Mouse (Mus musculus): ENCODE data around the gene Wfdc17. TPM values are rescaled to one million over a fixed set of nuclear protein-coding genes. Genes with fewer than 3 reads are reported as not detected.

Wfdc17 gene
- polyA plus RNA-seq (2014; fragmentation: Nextera tagmentation; extraction: Ambion mirVana), result 0.67 TPM in 1 of 2 replicates, not detected in the other

GRCm38 (mm10) chr11:83703705-83704104, at the start of gene Wfdc17:
Gene Wfdc17, plus strand, starts transcription at chr11:83703991.
- Histone ChIP-seq H3K4me3 (ENCODE audit: low read depth, low read length) (no peak within 1 kb of the TSS), H3K9me3 (ENCODE audit: control insufficient read depth, low read length) (no peaks in the 10 kb centered on the region), H3K4me2 (ENCODE audit: low read depth, severe bottlenecking) (no peak within 1 kb of the TSS), H3K4me1 (ENCODE audit: control insufficient read depth, insufficient read depth, low read length) (no peaks in the 10 kb centered on the region), H3K27me3 (ENCODE audit: control insufficient read depth, insufficient read depth, low read length) (no peaks in the 10 kb centered on the region), H3K27ac (replicated peaks; ENCODE audit: low read depth, low read length) (no peak within 1 kb of the TSS), H3K9ac (ENCODE audit: low read length) (no peak within 1 kb of the TSS), H3K36me3 (ENCODE audit: control insufficient read depth, insufficient read depth, low read length) (no peaks in the 10 kb centered on the region)
- DNase-seq (ENCODE audit: low spot score) (no peak), ATAC-seq (ENCODE audit: insufficient number of reproducible peaks, low FRiP score, low TSS enrichment, low read depth) (no peak)
- WGBS, result 25% methylated on average over 1 of the region's 1 CpGs

- ATAC-seq (ENCODE audit: insufficient number of reproducible peaks, low FRiP score, low TSS enrichment, low read depth) (no peak), DNase-seq (ENCODE audit: low spot score) (no peak)
- H3K27ac ChIP-seq (replicated peaks; ENCODE audit: low read depth, low read length), result no peak overlapping the region
- H3K27me3 ChIP-seq (ENCODE audit: control insufficient read depth, insufficient read depth, low read length), result no peaks in the 10 kb centered on the region
- no peak overlapping the region for H3K4me2 ChIP-seq (ENCODE audit: low read depth, severe bottlenecking)
- H3K9ac ChIP-seq (ENCODE audit: low read length), result no peak overlapping the region
- no peaks in the 10 kb centered on the region for H3K36me3 ChIP-seq (ENCODE audit: control insufficient read depth, insufficient read depth, low read length)
- no peak overlapping the region for H3K4me3 ChIP-seq (ENCODE audit: low read depth, low read length)
- H3K4me1 ChIP-seq (ENCODE audit: control insufficient read depth, insufficient read depth, low read length), result no peaks in the 10 kb centered on the region
- 90% methylated on average over 8 of the region's 8 CpGs for WGBS
- H3K9me3 ChIP-seq (ENCODE audit: control insufficient read depth, low read length), result no peaks in the 10 kb centered on the region
Observed at GRCm38 (mm10) chr11:83654606-83655005, 49.2 kb upstream of the Wfdc17 start.

DNA sequence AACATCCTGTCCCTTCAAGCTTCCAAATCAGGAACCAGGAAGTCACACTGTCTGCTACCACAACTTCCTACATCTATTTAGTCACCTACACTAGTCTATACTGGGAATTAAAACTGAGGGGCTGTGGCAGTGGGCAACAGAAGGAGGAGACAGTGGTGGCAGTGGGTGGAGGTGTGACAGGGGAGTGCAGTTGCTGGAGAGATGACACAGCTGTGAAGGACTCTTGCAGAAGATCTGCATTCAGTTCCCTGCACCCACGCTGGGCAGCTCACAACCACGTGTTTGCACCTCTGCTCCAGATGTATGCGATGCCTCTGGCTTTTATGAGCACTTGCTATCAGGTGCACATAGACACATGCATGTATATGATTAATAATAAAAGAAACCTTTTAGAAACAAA, 46.3 kb upstream of the Wfdc17 start:
- DNase-seq (ENCODE audit: low spot score), result no peak
- 88% methylated on average over 3 of the region's 3 CpGs for WGBS
- no peak overlapping the region for H3K27ac ChIP-seq (replicated peaks; ENCODE audit: low read depth, low read length)
- no peaks in the 10 kb centered on the region for H3K9me3 ChIP-seq (ENCODE audit: control insufficient read depth, low read length)
- no peak overlapping the region for H3K4me3 ChIP-seq (ENCODE audit: low read depth, low read length)
- no peak overlapping the region for H3K4me2 ChIP-seq (ENCODE audit: low read depth, severe bottlenecking)
- ATAC-seq (ENCODE audit: insufficient number of reproducible peaks, low FRiP score, low TSS enrichment, low read depth), result no peak
- H3K9ac ChIP-seq (ENCODE audit: low read length), result no peak overlapping the region
- H3K36me3 ChIP-seq (ENCODE audit: control insufficient read depth, insufficient read depth, low read length), result no peaks in the 10 kb centered on the region
- no peaks in the 10 kb centered on the region for H3K27me3 ChIP-seq (ENCODE audit: control insufficient read depth, insufficient read depth, low read length)
- H3K4me1 ChIP-seq (ENCODE audit: control insufficient read depth, insufficient read depth, low read length), result no peaks in the 10 kb centered on the region

DNA sequence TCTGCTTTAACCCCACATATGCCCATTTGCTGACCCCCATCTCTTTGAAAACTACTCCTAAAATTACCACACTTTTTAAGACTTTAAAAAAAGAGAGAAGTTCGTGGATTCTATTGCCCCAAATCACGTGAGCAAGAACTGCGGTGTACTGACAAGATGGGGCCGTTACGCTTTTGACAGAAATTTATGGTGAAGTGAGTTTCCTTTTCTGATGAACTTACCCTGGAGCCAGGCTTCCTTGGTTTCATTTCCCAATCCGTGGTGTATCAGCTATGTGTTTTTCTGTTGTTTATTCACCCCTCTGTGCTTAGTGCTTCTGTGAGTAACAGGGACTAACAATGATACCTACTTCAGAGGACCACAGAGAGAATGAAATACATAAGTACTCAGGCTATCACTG, 45.0 kb upstream of the Wfdc17 start:
- no peak for ATAC-seq (ENCODE audit: insufficient number of reproducible peaks, low FRiP score, low TSS enrichment, low read depth)

GRCm38 (mm10) chr11:83662204-83662603, 41.6 kb upstream of the Wfdc17 start, which contains the start of gene Ccl4:
Gene Ccl4, plus strand, starts transcription at chr11:83662584.
- 81% methylated on average over 6 of the region's 6 CpGs for WGBS
- no peak within 1 kb of the TSS for H3K27ac ChIP-seq (replicated peaks; ENCODE audit: low read depth, low read length)
- no peaks in the 10 kb centered on the region for H3K4me1 ChIP-seq (ENCODE audit: control insufficient read depth, insufficient read depth, low read length)
- no peaks in the 10 kb centered on the region for H3K27me3 ChIP-seq (ENCODE audit: control insufficient read depth, insufficient read depth, low read length)
- H3K9me3 ChIP-seq (ENCODE audit: control insufficient read depth, low read length), result no peaks in the 10 kb centered on the region
- H3K4me3 ChIP-seq (ENCODE audit: low read depth, low read length), result no peak within 1 kb of the TSS
- ATAC-seq (ENCODE audit: insufficient number of reproducible peaks, low FRiP score, low TSS enrichment, low read depth) (no peak), DNase-seq (ENCODE audit: low spot score) (no peak)
- no peak within 1 kb of the TSS for H3K4me2 ChIP-seq (ENCODE audit: low read depth, severe bottlenecking)
- H3K36me3 ChIP-seq (ENCODE audit: control insufficient read depth, insufficient read depth, low read length), result no peaks in the 10 kb centered on the region
- H3K9ac ChIP-seq (ENCODE audit: low read length), result no peak within 1 kb of the TSS

More for the DNA sequence above, 45.0 kb upstream of the Wfdc17 start:
- no peak overlapping the region for H3K4me2 ChIP-seq (ENCODE audit: low read depth, severe bottlenecking)
- no peak overlapping the region for H3K4me3 ChIP-seq (ENCODE audit: low read depth, low read length)
- no peak for DNase-seq (ENCODE audit: low spot score)
- no peak overlapping the region for H3K9ac ChIP-seq (ENCODE audit: low read length)
- no peaks in the 10 kb centered on the region for H3K27me3 ChIP-seq (ENCODE audit: control insufficient read depth, insufficient read depth, low read length)
- 72% methylated on average over 6 of the region's 6 CpGs for WGBS
- no peaks in the 10 kb centered on the region for H3K9me3 ChIP-seq (ENCODE audit: control insufficient read depth, low read length)
- no peaks in the 10 kb centered on the region for H3K36me3 ChIP-seq (ENCODE audit: control insufficient read depth, insufficient read depth, low read length)
- H3K27ac ChIP-seq (replicated peaks; ENCODE audit: low read depth, low read length), result no peak overlapping the region
- H3K4me1 ChIP-seq (ENCODE audit: control insufficient read depth, insufficient read depth, low read length), result no peaks in the 10 kb centered on the region

- ATAC-seq (ENCODE audit: insufficient number of reproducible peaks, low FRiP score, low TSS enrichment, low read depth) (no peak), DNase-seq (ENCODE audit: low spot score) (no peak)
Observed at GRCm38 (mm10) chr11:83663532-83663931, 40.3 kb upstream of the Wfdc17 start.

DNA sequence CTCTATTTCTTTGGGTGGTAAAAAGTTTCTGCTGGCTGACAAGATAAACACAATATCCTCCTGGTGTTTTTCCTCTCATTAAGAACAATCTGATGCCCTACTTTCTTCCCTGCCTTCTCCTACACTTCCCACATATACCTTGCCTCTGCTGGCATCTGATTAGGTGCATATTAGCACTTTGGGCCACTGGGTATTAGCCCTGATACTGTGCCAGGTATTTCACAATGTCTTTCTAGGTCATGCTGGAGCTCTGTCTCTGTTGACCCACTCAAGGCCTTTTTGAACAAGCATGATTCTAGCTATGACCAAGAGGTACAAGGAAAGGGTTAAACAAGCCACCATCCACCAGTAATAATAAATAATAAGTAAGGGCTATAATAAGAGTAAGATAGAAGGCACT, 32.0 kb upstream of the Wfdc17 start:
- Histone ChIP-seq H3K27ac (replicated peaks; ENCODE audit: low read depth, low read length) (no peak overlapping the region), H3K9me3 (ENCODE audit: control insufficient read depth, low read length) (no peaks in the 10 kb centered on the region), H3K36me3 (ENCODE audit: control insufficient read depth, insufficient read depth, low read length) (no peaks in the 10 kb centered on the region), H3K9ac (ENCODE audit: low read length) (no peak overlapping the region), H3K4me3 (ENCODE audit: low read depth, low read length) (no peak overlapping the region), H3K27me3 (ENCODE audit: control insufficient read depth, insufficient read depth, low read length) (no peaks in the 10 kb centered on the region), H3K4me1 (ENCODE audit: control insufficient read depth, insufficient read depth, low read length) (no peaks in the 10 kb centered on the region), H3K4me2 (ENCODE audit: low read depth, severe bottlenecking) (no peak overlapping the region)
- DNase-seq (ENCODE audit: low spot score) (no peak), ATAC-seq (ENCODE audit: insufficient number of reproducible peaks, low FRiP score, low TSS enrichment, low read depth) (no peak)

More at GRCm38 (mm10) chr11:83663532-83663931, 40.3 kb upstream of the Wfdc17 start:
- no peaks in the 10 kb centered on the region for H3K9me3 ChIP-seq (ENCODE audit: control insufficient read depth, low read length)
- H3K4me1 ChIP-seq (ENCODE audit: control insufficient read depth, insufficient read depth, low read length), result no peaks in the 10 kb centered on the region
- no peak overlapping the region for H3K27ac ChIP-seq (replicated peaks; ENCODE audit: low read depth, low read length)
- no peak overlapping the region for H3K9ac ChIP-seq (ENCODE audit: low read length)
- WGBS, result 72% methylated on average over 5 of the region's 5 CpGs
- H3K4me2 ChIP-seq (ENCODE audit: low read depth, severe bottlenecking), result no peak overlapping the region
- no peak overlapping the region for H3K4me3 ChIP-seq (ENCODE audit: low read depth, low read length)
- no peaks in the 10 kb centered on the region for H3K27me3 ChIP-seq (ENCODE audit: control insufficient read depth, insufficient read depth, low read length)
- no peaks in the 10 kb centered on the region for H3K36me3 ChIP-seq (ENCODE audit: control insufficient read depth, insufficient read depth, low read length)

GRCm38 (mm10) chr11:83675665-83676064, 28.1 kb upstream of the Wfdc17 start:
- 86% methylated on average over 1 of the region's 1 CpGs for WGBS
- no peak for DNase-seq (ENCODE audit: low spot score)
- Histone ChIP-seq H3K4me1 (ENCODE audit: control insufficient read depth, insufficient read depth, low read length) (no peaks in the 10 kb centered on the region), H3K27ac (replicated peaks; ENCODE audit: low read depth, low read length) (no peak overlapping the region), H3K27me3 (ENCODE audit: control insufficient read depth, insufficient read depth, low read length) (no peaks in the 10 kb centered on the region), H3K9ac (ENCODE audit: low read length) (no peak overlapping the region), H3K4me2 (ENCODE audit: low read depth, severe bottlenecking) (no peak overlapping the region), H3K36me3 (ENCODE audit: control insufficient read depth, insufficient read depth, low read length) (no peaks in the 10 kb centered on the region), H3K4me3 (ENCODE audit: low read depth, low read length) (no peak overlapping the region), H3K9me3 (ENCODE audit: control insufficient read depth, low read length) (no peaks in the 10 kb centered on the region)
- ATAC-seq (ENCODE audit: insufficient number of reproducible peaks, low FRiP score, low TSS enrichment, low read depth), result no peak

GRCm38 (mm10) chr11:83689918-83690317, 13.9 kb upstream of the Wfdc17 start:
- H3K9ac ChIP-seq (ENCODE audit: low read length), result no peak overlapping the region
- 76% methylated on average over 1 of the region's 1 CpGs for WGBS

More at GRCm38 (mm10) chr11:83689918-83690317, 13.9 kb upstream of the Wfdc17 start:
- Histone ChIP-seq H3K4me3 (ENCODE audit: low read depth, low read length) (no peak overlapping the region), H3K9me3 (ENCODE audit: control insufficient read depth, low read length) (no peaks in the 10 kb centered on the region), H3K27me3 (ENCODE audit: control insufficient read depth, insufficient read depth, low read length) (no peaks in the 10 kb centered on the region), H3K4me2 (ENCODE audit: low read depth, severe bottlenecking) (no peak overlapping the region), H3K4me1 (ENCODE audit: control insufficient read depth, insufficient read depth, low read length) (no peaks in the 10 kb centered on the region), H3K36me3 (ENCODE audit: control insufficient read depth, insufficient read depth, low read length) (no peaks in the 10 kb centered on the region), H3K27ac (replicated peaks; ENCODE audit: low read depth, low read length) (no peak overlapping the region)
- ATAC-seq (ENCODE audit: insufficient number of reproducible peaks, low FRiP score, low TSS enrichment, low read depth) (no peak), DNase-seq (ENCODE audit: low spot score) (no peak)
